Mouse (Mus musculus) intestine, embryonic 16.5 days (tissue): ENCODE measurements around the gene Slc26a6. TPM values are rescaled to one million over a fixed set of nuclear protein-coding genes. Genes with fewer than 3 reads are reported as not detected.
A peak's percentile ranks its signal among the peaks of the same experiment; 100 is the strongest.

ENCODE experiments used
- ATAC-seq: fragments of 200-750 bp; cut with Nextera tagmentation; 2 replicates; pipeline ENCODE4 v1.8.0; 2017; ENCODE audit warnings: moderate TSS enrichment, moderate library complexity
- H3K27ac ChIP-seq: fragments of 300-500 bp; sonication (generic); 2 replicates; pipeline ENCODE4 v1.5.1; 2014; ENCODE audit warnings: mild to moderate bottlenecking, low read length
- H3K27me3 ChIP-seq: fragments of 300-500 bp; sonication (generic); replicated peaks from 2 replicates; pipeline ENCODE4 v1.6.1; 2014; ENCODE audit warnings: low read length, control low read depth, mixed read lengths; ENCODE audit not compliant: control insufficient read depth, insufficient read depth
- H3K36me3 ChIP-seq: fragments of 300-500 bp; sonication (generic); 2 replicates; pipeline ENCODE4 v1.6.1; 2014; ENCODE audit warnings: low read length, control low read depth; ENCODE audit not compliant: control insufficient read depth, insufficient read depth
- H3K4me1 ChIP-seq: fragments of 300-500 bp; sonication (generic); 2 replicates; pipeline ENCODE4 v1.6.1; 2014; ENCODE audit warnings: low read length, control low read depth, mixed read lengths; ENCODE audit not compliant: control insufficient read depth, insufficient read depth
- H3K4me2 ChIP-seq: fragments of 300-500 bp; sonication (generic); 2 replicates; pipeline ENCODE4 v1.6.1; 2014; ENCODE audit warnings: low read depth, low read length, control low read depth
- H3K4me3 ChIP-seq: fragments of 300-500 bp; sonication (generic); 2 replicates; pipeline ENCODE4 v1.5.1; 2014; ENCODE audit warnings: mild to moderate bottlenecking, low read length
- H3K9ac ChIP-seq: fragments of 300-500 bp; sonication (generic); 2 replicates; pipeline ENCODE4 v1.6.1; 2014; ENCODE audit warnings: low read depth, low read length
- H3K9me3 ChIP-seq: fragments of 300-500 bp; sonication (generic); 2 replicates; pipeline ENCODE4 v1.6.1; 2016; ENCODE audit warnings: low read length, control low read depth; ENCODE audit not compliant: control insufficient read depth
- WGBS: fragments of 180-500 bp; shearing (Covaris S2); extraction: QIAGEN DNeasy Blood & Tissue Kit; methylation state at CpG from one replicate; pipeline ENCODE4 v1.1.7; 2014; 5-methylcytosine and 5-hydroxymethylcytosine counted together
- microRNA-seq: library from miRNA; unstranded; fragments of <30 nt; microRNA quantifications from one replicate; pipeline ENCODE4, GENCODE M21; 2016
- polyA plus RNA-seq: library from polyadenylated mRNA; unstranded; fragments of >200 nt; fragmentation: Nextera tagmentation; extraction: Ambion mirVana; gene quantifications from 2 replicates; pipeline ENCODE4 v1.2.1, GENCODE M21; 2015

Gene Slc26a6
- polyA plus RNA-seq, 1 experiment from 2014 or later = 75.9 TPM

DNA sequence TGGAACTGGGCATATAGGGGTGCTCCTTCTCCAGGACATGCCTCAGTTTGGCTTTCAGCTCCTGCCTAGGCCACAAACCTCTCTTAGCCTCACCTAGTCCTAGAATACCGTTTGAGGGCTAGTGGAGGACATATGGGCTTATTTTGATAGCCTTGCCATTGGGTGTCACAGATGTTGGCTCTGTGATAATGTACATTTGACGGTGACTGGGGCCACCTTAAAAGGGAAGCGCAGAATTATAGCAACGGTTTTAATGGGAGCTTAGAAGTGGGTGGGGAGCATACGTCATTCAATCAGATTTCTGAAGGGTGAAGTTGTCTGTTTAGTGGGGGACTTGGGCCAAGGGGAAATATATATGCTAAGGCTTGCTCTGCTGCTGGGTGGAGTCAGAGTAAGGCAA is 92.5 kb downstream of the Slc26a6 start:
- H3K9me3 ChIP-seq = no peaks in the 10 kb centered on the region
- no peak for ATAC-seq
- H3K27ac ChIP-seq = no peak overlapping the region
- 88% methylated on average over 5 of the region's 5 CpGs for WGBS
- no peaks in the 10 kb centered on the region for H3K27me3 ChIP-seq
- peaks cover 37% of the 10 kb centered on the region for H3K36me3 ChIP-seq
- H3K4me1 ChIP-seq = 0 out of 2 replicates have a peak, but pooled peaks cover 3% of the 10 kb centered on the region
- no peak overlapping the region for H3K4me2 ChIP-seq
- no peak overlapping the region for H3K9ac ChIP-seq
- H3K4me3 ChIP-seq = no peak overlapping the region

GRCm38 (mm10) chr9:108949231-108949966 is 96.3 kb downstream of the Slc26a6 start:
- no peak overlapping the region for H3K4me2 ChIP-seq
- H3K4me3 ChIP-seq = no peak overlapping the region
- peaks cover 28% of the 10 kb centered on the region for H3K36me3 ChIP-seq
- ATAC-seq = peak; percentile 70
- WGBS = 67% methylated on average over 13 of the region's 13 CpGs
- H3K9me3 ChIP-seq = no peaks in the 10 kb centered on the region
- H3K27ac ChIP-seq = no peak overlapping the region
- 0 out of 2 replicates have a peak, but pooled peaks cover 3% of the 10 kb centered on the region for H3K4me1 ChIP-seq
- no peak overlapping the region for H3K9ac ChIP-seq
- peaks cover 15% of the 10 kb centered on the region for H3K27me3 ChIP-seq

DNA sequence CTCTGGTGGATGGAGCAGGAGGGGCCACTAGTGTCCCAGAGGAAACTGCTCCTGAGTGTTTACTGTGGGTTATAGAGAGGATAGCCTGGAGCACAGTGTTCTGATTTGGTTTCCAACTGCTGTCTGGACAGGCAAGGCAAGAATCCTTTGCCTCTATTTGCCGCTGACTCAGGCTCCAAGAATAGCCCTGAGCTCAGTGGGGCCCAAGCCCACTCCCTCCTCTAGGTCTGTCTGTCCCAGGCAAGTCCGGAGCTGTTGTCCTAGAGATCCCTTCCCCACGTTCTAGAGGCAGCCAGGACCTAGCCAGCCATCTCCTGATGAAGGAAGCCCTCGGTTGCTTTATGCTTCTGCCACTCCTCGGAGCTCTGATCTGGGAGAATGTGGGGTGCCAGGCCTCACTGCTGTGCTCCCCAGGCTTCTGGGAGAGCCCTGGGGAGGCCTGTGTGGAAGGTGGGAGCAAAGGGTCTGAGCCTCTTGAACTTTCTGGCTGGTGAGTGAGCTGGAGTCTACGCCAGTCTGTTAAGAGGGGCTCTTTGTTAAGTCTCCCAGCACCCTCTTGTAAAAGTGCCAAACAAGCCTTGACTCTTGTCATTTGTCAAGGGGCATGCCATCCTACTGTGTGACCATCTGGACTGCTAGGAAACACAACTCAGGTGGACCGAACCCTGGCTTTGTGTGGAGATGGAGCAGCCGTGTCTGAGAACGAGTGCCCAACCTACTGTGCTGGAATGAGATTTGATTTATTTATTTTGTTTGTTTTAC is 97.1 kb downstream of the Slc26a6 start:
- Histone ChIP-seq H3K27ac (no peak overlapping the region), H3K4me3 (no peak overlapping the region), H3K4me2 (no peak overlapping the region), H3K4me1 (0 out of 2 replicates have a peak, but pooled peaks cover 3% of the 10 kb centered on the region), H3K9me3 (no peaks in the 10 kb centered on the region), H3K9ac (no peak overlapping the region), H3K27me3 (peaks cover 15% of the 10 kb centered on the region), H3K36me3 (peaks cover 28% of the 10 kb centered on the region)
- no peak for ATAC-seq
- WGBS = 86% methylated on average over 9 of the region's 9 CpGs

DNA sequence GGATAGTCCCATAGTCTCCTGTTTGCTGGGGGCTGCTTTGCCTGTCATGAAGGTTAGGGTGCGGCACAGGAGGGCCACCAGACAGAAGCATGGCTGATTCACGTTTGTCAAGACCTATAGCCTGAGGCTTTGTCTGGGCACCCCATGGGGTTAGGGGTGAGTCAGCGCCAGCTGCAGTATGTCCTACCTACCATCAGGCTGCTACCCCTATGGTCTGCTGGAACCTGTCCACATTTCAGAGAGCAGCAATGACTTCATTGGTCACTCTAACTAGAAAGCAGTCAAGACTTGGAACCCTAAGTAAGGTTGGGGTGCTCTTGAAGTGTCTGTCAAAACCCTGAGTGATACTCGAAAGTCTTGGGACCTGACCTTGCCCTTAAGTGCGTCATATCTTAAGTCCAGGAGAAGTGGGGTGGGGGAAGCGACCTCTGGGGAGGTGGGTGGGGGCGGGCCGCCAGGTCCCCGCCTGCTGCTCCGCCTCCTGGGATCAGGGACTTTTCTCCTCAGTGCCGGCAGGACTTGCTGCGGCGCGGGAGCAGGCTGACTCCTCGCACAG is 100.1 kb downstream of the Slc26a6 start, which contains the start of gene Col7a1:
TSS of gene Col7a1 (plus strand) at position 506 of the 556 bp plus-strand sequence.
- H3K4me2 ChIP-seq = peak within 1 kb of the TSS; percentile 43; the same call in 1 of the 2 replicates
- 0 out of 2 replicates have a peak, but pooled peaks cover 3% of the 10 kb centered on the region for H3K4me1 ChIP-seq
- peaks cover 16% of the 10 kb centered on the region for H3K36me3 ChIP-seq
- WGBS = 10% methylated on average over 15 of the region's 15 CpGs
- peak within 1 kb of the TSS; percentile 25 for H3K4me3 ChIP-seq
- peak within 1 kb of the TSS; percentile 32; the same call in 1 of the 2 replicates for H3K9ac ChIP-seq
- ATAC-seq = no peak
- no peak within 1 kb of the TSS for H3K27ac ChIP-seq
- H3K9me3 ChIP-seq = no peaks in the 10 kb centered on the region
- peaks cover 15% of the 10 kb centered on the region for H3K27me3 ChIP-seq

- no peak for ATAC-seq
- Histone ChIP-seq H3K27ac (no peak overlapping the region), H3K9me3 (no peaks in the 10 kb centered on the region), H3K27me3 (peaks cover 15% of the 10 kb centered on the region), H3K9ac (no peak overlapping the region), H3K4me2 (no peak overlapping the region), H3K4me1 (no peaks in the 10 kb centered on the region), H3K36me3 (0 out of 2 replicates have a peak, but pooled peaks cover under 1% of the 10 kb centered on the region), H3K4me3 (no peak overlapping the region)
- 85% methylated on average over 11 of the region's 11 CpGs for WGBS
Observed at GRCm38 (mm10) chr9:108955241-108955640, 102.2 kb downstream of the Slc26a6 start.

- Histone ChIP-seq H3K27me3 (peaks cover 15% of the 10 kb centered on the region), H3K4me2 (no peak overlapping the region), H3K9me3 (no peaks in the 10 kb centered on the region), H3K36me3 (no peaks in the 10 kb centered on the region), H3K4me3 (no peak overlapping the region), H3K4me1 (no peaks in the 10 kb centered on the region), H3K9ac (no peak overlapping the region), H3K27ac (no peak overlapping the region)
- no peak for ATAC-seq
- 86% methylated on average over 11 of the region's 11 CpGs for WGBS
Observed at GRCm38 (mm10) chr9:108955846-108956245, 102.8 kb downstream of the Slc26a6 start.

Small RNA genes within 50 kb of the gene (microRNA-seq; reads per million reads assigned to microRNA genes)
- gene Gm23156 = not detected

Other genes starting within 250 kb of the Slc26a6 start
- gene Arih2, start 203.9 kb upstream of the Slc26a6 start, polyA plus RNA-seq = 41.2 and 42.9 TPM in 2 replicates
- 111 and 117 TPM in 2 replicates for gene Slc25a20, start 191.2 kb upstream of the Slc26a6 start, polyA plus RNA-seq
- gene Prkar2a, start 164.0 kb upstream of the Slc26a6 start, polyA plus RNA-seq = 32.8 and 36.9 TPM in 2 replicates
- gene Ip6k2, start 69.5 kb upstream of the Slc26a6 start, polyA plus RNA-seq = 57.2 and 59.4 TPM in 2 replicates
- 11.3 and 14.5 TPM in 2 replicates for gene Nckipsd, start 44.9 kb upstream of the Slc26a6 start, polyA plus RNA-seq
- 0.47 and 0.61 TPM in 2 replicates for gene Celsr3, start 27.0 kb upstream of the Slc26a6 start, polyA plus RNA-seq
- gene Tmem89, start 61.3 kb downstream of the Slc26a6 start, polyA plus RNA-seq = 0.18 TPM in 1 of 2 replicates, not detected in the other
- 730 and 748 TPM in 2 replicates for gene Uqcrc1, start 83.3 kb downstream of the Slc26a6 start, polyA plus RNA-seq
- 0.99 and 1.2 TPM in 2 replicates for gene Col7a1, start 100.3 kb downstream of the Slc26a6 start, polyA plus RNA-seq
- gene Ucn2, start 132.7 kb downstream of the Slc26a6 start, polyA plus RNA-seq = not detected in 2 replicates
- 15.1 and 21.7 TPM in 2 replicates for gene Pfkfb4, start 138.5 kb downstream of the Slc26a6 start, polyA plus RNA-seq
- 162 and 184 TPM in 2 replicates for gene Shisa5, start 185.3 kb downstream of the Slc26a6 start, polyA plus RNA-seq
- 13.0 and 14.4 TPM in 2 replicates for gene Trex1, start 206.5 kb downstream of the Slc26a6 start, polyA plus RNA-seq
- 18.4 and 21.5 TPM in 2 replicates for gene Atrip, start 220.8 kb downstream of the Slc26a6 start, polyA plus RNA-seq
- gene Ccdc51, start 229.2 kb downstream of the Slc26a6 start, polyA plus RNA-seq = 20.0 and 20.2 TPM in 2 replicates
- gene Tma7, start 229.3 kb downstream of the Slc26a6 start, polyA plus RNA-seq = 597 and 612 TPM in 2 replicates
- 4.7 and 5.2 TPM in 2 replicates for gene Plxnb1, start 242.1 kb downstream of the Slc26a6 start, polyA plus RNA-seq